Mouse (Mus musculus) bone marrow macrophage, adult 2 months (primary cell): ENCODE measurements around the gene Lmna.

Experiments used
- CTCF ChIP-seq: IDR thresholded peaks from 2 replicates; pipeline ENCODE4 v1.5.1; 2012; ENCODE audit warnings: low read depth, mild to moderate bottlenecking, low read length, moderate library complexity
- POLR2A ChIP-seq: IDR thresholded peaks from 2 replicates; pipeline ENCODE4 v1.6.1; 2012; ENCODE audit warnings: mild to moderate bottlenecking, low read depth, low read length, borderline replicate concordance

GRCm38 (mm10) chr3:88473020-88473419 is 36.7 kb downstream of the Lmna start:
- no peak for TF ChIP-seq CTCF
- TF ChIP-seq POLR2A, result no peak
